Mouse (Mus musculus): ENCODE measurements around the gene Acsl1. TPM values are rescaled to one million over a fixed set of nuclear protein-coding genes. Genes with fewer than 3 reads are reported as not detected.

Gene Acsl1
- 20.3 and 23.5 TPM in 2 replicates for polyA plus RNA-seq (2015; fragmentation: Nextera tagmentation; extraction: Ambion mirVana)

DNA sequence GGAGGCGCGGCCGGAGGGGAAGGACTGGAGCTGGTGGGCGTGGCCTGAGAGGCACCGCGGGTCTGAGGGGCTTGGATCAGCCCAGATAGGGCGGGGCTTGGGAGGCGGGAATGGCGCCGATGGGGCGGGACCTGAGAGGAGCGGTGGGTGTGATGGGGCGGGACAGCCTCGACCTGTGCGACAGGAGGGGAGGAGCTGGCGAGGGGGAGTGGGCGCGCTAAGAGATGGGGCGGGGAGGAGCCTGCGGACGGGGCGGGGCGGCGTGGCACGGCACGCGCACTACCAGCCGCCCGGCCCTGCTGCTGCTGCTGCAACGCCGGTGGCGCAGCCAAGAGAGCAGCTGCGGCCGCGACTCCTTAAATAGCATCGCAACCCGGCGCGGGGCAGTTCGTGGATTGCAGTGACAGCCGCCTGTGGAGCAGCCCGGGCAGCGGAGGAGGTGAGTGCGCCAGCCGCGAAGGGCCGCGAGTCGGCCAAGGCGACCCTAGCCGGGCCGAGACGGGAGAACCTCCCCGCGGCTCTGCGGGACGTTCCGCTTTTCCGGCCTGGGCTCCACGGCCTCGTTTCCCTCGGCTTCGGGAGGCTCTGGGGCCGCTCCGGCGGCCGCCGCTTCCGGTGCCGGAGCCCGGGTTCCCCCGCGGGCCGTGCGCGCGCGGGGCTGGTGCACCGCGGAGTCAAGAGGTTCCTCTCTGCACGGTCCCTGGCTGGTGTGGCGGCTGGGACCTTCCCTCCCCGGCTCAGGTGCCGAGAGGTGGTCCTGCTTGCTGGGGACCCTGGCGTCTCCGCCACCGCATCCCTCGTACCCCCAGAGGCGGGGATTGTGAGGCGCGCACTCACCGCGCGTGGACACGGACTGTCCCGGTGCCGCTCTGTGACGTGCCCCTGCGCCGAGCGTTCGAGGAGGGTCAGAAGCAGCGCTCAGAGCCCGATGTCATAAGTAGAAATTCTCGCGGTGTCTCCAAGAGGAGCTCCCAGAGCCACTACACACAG, at the start of gene Acsl1:
Gene Acsl1 (plus strand): TSS at position 246 of the 990 bp plus-strand sequence.
- ATAC-seq (ENCODE audit: low read depth): peak; percentile 96
- Histone ChIP-seq H3K4me1 (replicated peaks; ENCODE audit: control insufficient read depth, insufficient read depth, low read length) (peaks cover 8% of the 10 kb centered on the region), H3K27ac (ENCODE audit: low read length) (peak within 1 kb of the TSS; percentile 65), H3K9me3 (ENCODE audit: control insufficient read depth, low read length) (no peaks in the 10 kb centered on the region), H3K9ac (ENCODE audit: low read length) (peak within 1 kb of the TSS; percentile 75), H3K36me3 (ENCODE audit: control insufficient read depth, insufficient read depth, low read length) (no peaks in the 10 kb centered on the region), H3K4me2 (ENCODE audit: low read depth, low read length) (peak within 1 kb of the TSS; percentile 95), H3K27me3 (ENCODE audit: control insufficient read depth, insufficient read depth, low read depth, low read length) (no peaks in the 10 kb centered on the region), H3K4me3 (ENCODE audit: low read length) (peak within 1 kb of the TSS; percentile 66)
- under 1% methylated on average over 87 of the region's 106 CpGs for WGBS

GRCm38 (mm10) chr8:46421515-46421914, 49.3 kb upstream of the Acsl1 start:
- WGBS: 63% methylated on average over 6 of the region's 6 CpGs
- no peak overlapping the region for H3K27ac ChIP-seq (ENCODE audit: low read length)
- no peaks in the 10 kb centered on the region for H3K36me3 ChIP-seq (ENCODE audit: control insufficient read depth, insufficient read depth, low read length)
- H3K4me2 ChIP-seq (ENCODE audit: low read depth, low read length): no peak overlapping the region
- no peaks in the 10 kb centered on the region for H3K4me1 ChIP-seq (replicated peaks; ENCODE audit: control insufficient read depth, insufficient read depth, low read length)
- no peaks in the 10 kb centered on the region for H3K9me3 ChIP-seq (ENCODE audit: control insufficient read depth, low read length)
- no peaks in the 10 kb centered on the region for H3K27me3 ChIP-seq (ENCODE audit: control insufficient read depth, insufficient read depth, low read depth, low read length)
- H3K4me3 ChIP-seq (ENCODE audit: low read length): no peak overlapping the region
- ATAC-seq (ENCODE audit: low read depth): no peak
- no peak overlapping the region for H3K9ac ChIP-seq (ENCODE audit: low read length)

GRCm38 (mm10) chr8:46427940-46428339, 42.9 kb upstream of the Acsl1 start:
- ATAC-seq (ENCODE audit: low read depth): no peak
- Histone ChIP-seq H3K4me3 (ENCODE audit: low read length) (no peak overlapping the region), H3K4me2 (ENCODE audit: low read depth, low read length) (no peak overlapping the region), H3K9me3 (ENCODE audit: control insufficient read depth, low read length) (no peaks in the 10 kb centered on the region), H3K27me3 (ENCODE audit: control insufficient read depth, insufficient read depth, low read depth, low read length) (no peaks in the 10 kb centered on the region), H3K4me1 (replicated peaks; ENCODE audit: control insufficient read depth, insufficient read depth, low read length) (no peaks in the 10 kb centered on the region), H3K9ac (ENCODE audit: low read length) (no peak overlapping the region), H3K27ac (ENCODE audit: low read length) (no peak overlapping the region), H3K36me3 (ENCODE audit: control insufficient read depth, insufficient read depth, low read length) (no peaks in the 10 kb centered on the region)

DNA sequence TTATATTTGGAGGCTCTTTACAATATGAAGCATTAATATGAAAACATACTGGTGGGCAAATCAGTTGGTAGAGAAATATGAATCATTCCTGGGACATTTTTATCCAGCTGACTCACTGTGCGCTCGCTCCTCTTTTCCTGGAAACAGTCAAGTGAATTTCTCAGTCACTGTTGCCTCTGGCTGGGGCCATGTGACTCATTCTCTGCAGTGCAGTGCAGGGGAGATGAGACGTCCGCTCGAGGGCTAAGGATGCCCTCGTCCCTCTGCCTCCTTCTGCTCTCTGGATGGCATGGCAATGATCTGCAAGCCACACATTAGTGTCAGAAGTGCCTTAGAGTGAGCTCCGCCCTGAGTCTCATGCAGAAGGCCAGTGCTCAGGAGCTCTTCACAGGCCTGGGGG, 41.0 kb upstream of the Acsl1 start:
- Histone ChIP-seq H3K4me2 (ENCODE audit: low read depth, low read length) (no peak overlapping the region), H3K36me3 (ENCODE audit: control insufficient read depth, insufficient read depth, low read length) (no peaks in the 10 kb centered on the region), H3K27ac (ENCODE audit: low read length) (no peak overlapping the region), H3K27me3 (ENCODE audit: control insufficient read depth, insufficient read depth, low read depth, low read length) (no peaks in the 10 kb centered on the region), H3K4me3 (ENCODE audit: low read length) (no peak overlapping the region), H3K9ac (ENCODE audit: low read length) (no peak overlapping the region), H3K9me3 (ENCODE audit: control insufficient read depth, low read length) (no peaks in the 10 kb centered on the region), H3K4me1 (replicated peaks; ENCODE audit: control insufficient read depth, insufficient read depth, low read length) (no peaks in the 10 kb centered on the region)
- ATAC-seq (ENCODE audit: low read depth): no peak
- WGBS: 68% methylated on average over 7 of the region's 7 CpGs

- H3K4me1 ChIP-seq (replicated peaks; ENCODE audit: control insufficient read depth, insufficient read depth, low read length): no peaks in the 10 kb centered on the region
- ATAC-seq (ENCODE audit: low read depth): no peak
- H3K36me3 ChIP-seq (ENCODE audit: control insufficient read depth, insufficient read depth, low read length): no peaks in the 10 kb centered on the region
- WGBS: 83% methylated on average over 4 of the region's 4 CpGs
- H3K27me3 ChIP-seq (ENCODE audit: control insufficient read depth, insufficient read depth, low read depth, low read length): no peaks in the 10 kb centered on the region
- no peaks in the 10 kb centered on the region for H3K9me3 ChIP-seq (ENCODE audit: control insufficient read depth, low read length)
- no peak overlapping the region for H3K4me3 ChIP-seq (ENCODE audit: low read length)
- no peak overlapping the region for H3K27ac ChIP-seq (ENCODE audit: low read length)
- H3K9ac ChIP-seq (ENCODE audit: low read length): no peak overlapping the region
- no peak overlapping the region for H3K4me2 ChIP-seq (ENCODE audit: low read depth, low read length)
Observed at GRCm38 (mm10) chr8:46431921-46432320, 38.9 kb upstream of the Acsl1 start.

DNA sequence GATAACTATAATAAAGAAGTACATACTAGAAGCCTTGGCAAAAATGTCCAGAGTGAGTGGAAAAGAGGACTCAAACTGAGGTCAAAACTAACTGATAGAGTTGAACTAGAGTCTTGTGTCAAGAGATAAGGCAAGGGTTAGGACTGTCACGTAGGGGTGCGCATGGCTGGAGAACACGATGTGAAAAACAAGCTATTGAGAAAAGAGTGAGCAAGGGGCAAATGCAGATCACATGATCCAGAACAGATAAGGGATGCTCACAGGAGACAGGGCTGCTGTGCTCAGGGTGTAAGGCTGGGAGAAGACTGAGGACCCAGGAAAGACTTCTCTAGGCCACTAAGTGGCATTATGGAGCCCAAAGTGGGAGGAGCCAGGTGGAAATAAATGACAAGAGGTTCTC, 38.3 kb upstream of the Acsl1 start:
- Histone ChIP-seq H3K4me1 (replicated peaks; ENCODE audit: control insufficient read depth, insufficient read depth, low read length) (no peaks in the 10 kb centered on the region), H3K27me3 (ENCODE audit: control insufficient read depth, insufficient read depth, low read depth, low read length) (no peaks in the 10 kb centered on the region), H3K4me2 (ENCODE audit: low read depth, low read length) (no peak overlapping the region), H3K36me3 (ENCODE audit: control insufficient read depth, insufficient read depth, low read length) (no peaks in the 10 kb centered on the region), H3K9me3 (ENCODE audit: control insufficient read depth, low read length) (no peaks in the 10 kb centered on the region), H3K9ac (ENCODE audit: low read length) (no peak overlapping the region), H3K4me3 (ENCODE audit: low read length) (no peak overlapping the region), H3K27ac (ENCODE audit: low read length) (no peak overlapping the region)
- ATAC-seq (ENCODE audit: low read depth): no peak
- WGBS: 88% methylated on average over 3 of the region's 3 CpGs

- Histone ChIP-seq H3K27ac (ENCODE audit: low read length) (no peak overlapping the region), H3K9me3 (ENCODE audit: control insufficient read depth, low read length) (no peaks in the 10 kb centered on the region), H3K9ac (ENCODE audit: low read length) (no peak overlapping the region), H3K4me3 (ENCODE audit: low read length) (no peak overlapping the region), H3K36me3 (ENCODE audit: control insufficient read depth, insufficient read depth, low read length) (no peaks in the 10 kb centered on the region), H3K4me2 (ENCODE audit: low read depth, low read length) (no peak overlapping the region), H3K27me3 (ENCODE audit: control insufficient read depth, insufficient read depth, low read depth, low read length) (no peaks in the 10 kb centered on the region), H3K4me1 (replicated peaks; ENCODE audit: control insufficient read depth, insufficient read depth, low read length) (no peaks in the 10 kb centered on the region)
- 36% methylated on average over 1 of the region's 1 CpGs for WGBS
- no peak for ATAC-seq (ENCODE audit: low read depth)
Observed at GRCm38 (mm10) chr8:46433656-46434055, 37.2 kb upstream of the Acsl1 start.

- ATAC-seq (ENCODE audit: low read depth): 0 out of 2 replicates have a peak, but pooled peaks have one; percentile 31
- 60% methylated on average over 10 of the region's 10 CpGs for WGBS
- Histone ChIP-seq H3K4me2 (ENCODE audit: low read depth, low read length) (no peak overlapping the region), H3K9me3 (ENCODE audit: control insufficient read depth, low read length) (no peaks in the 10 kb centered on the region), H3K36me3 (ENCODE audit: control insufficient read depth, insufficient read depth, low read length) (no peaks in the 10 kb centered on the region), H3K9ac (ENCODE audit: low read length) (no peak overlapping the region), H3K27ac (ENCODE audit: low read length) (no peak overlapping the region), H3K4me1 (replicated peaks; ENCODE audit: control insufficient read depth, insufficient read depth, low read length) (no peaks in the 10 kb centered on the region), H3K4me3 (ENCODE audit: low read length) (no peak overlapping the region), H3K27me3 (ENCODE audit: control insufficient read depth, insufficient read depth, low read depth, low read length) (no peaks in the 10 kb centered on the region)
Observed at GRCm38 (mm10) chr8:46438491-46438890, 32.3 kb upstream of the Acsl1 start.

GRCm38 (mm10) chr8:46445964-46446915, 24.6 kb upstream of the Acsl1 start:
- Histone ChIP-seq H3K4me1 (replicated peaks; ENCODE audit: control insufficient read depth, insufficient read depth, low read length) (peaks cover 4% of the 10 kb centered on the region; the same call in 1 of the 2 replicates), H3K4me2 (ENCODE audit: low read depth, low read length) (no peak overlapping the region), H3K4me3 (ENCODE audit: low read length) (no peak overlapping the region), H3K27me3 (ENCODE audit: control insufficient read depth, insufficient read depth, low read depth, low read length) (no peaks in the 10 kb centered on the region), H3K27ac (ENCODE audit: low read length) (no peak overlapping the region), H3K36me3 (ENCODE audit: control insufficient read depth, insufficient read depth, low read length) (no peaks in the 10 kb centered on the region), H3K9me3 (ENCODE audit: control insufficient read depth, low read length) (no peaks in the 10 kb centered on the region), H3K9ac (ENCODE audit: low read length) (no peak overlapping the region)
- peak; percentile 41; the same call in 1 of the 2 replicates for ATAC-seq (ENCODE audit: low read depth)
- 16% methylated on average over 12 of the region's 12 CpGs for WGBS
